Mouse (Mus musculus): ENCODE measurements at regions not wholly inside any gene's neighbourhood (a gene's known extent, or its start where the extent isn't known, plus 50 kb on each side); places are given as distances from the start of the nearest gene placed in this dataset.

DNA sequence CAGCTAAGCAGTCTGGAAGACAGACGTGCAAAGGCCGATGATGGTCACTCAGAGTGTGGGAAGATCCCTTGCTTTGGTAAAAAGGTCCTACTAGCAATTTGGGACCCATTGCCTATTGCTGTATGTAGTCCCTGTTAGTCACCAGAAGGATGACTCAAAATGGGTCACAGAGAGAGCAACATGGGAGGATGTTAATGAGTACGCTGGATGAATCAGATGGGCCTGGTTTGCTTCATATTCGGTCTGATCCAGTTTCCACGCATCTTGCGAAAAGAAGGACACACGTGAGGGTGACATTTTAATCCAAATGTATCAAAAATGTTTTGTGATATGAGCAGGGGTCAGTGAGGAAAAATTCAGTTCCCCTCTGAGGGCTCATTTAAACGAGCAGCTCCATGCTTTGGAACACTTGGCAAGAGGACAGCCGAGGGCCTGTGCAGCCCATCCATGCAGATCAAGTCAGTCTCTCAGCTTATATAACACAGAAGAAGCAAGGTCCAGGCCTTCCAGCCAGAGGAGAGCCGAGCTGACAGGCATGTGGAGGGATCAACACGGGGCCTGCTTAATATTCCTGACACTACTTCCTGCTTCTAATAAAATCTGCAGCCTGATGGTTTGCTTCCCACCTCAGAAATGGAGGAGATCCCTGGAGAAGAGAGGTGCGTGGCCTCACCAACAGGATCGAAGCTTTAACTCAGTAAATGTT is 579.2 kb upstream of the Gm26657 start:
- Histone ChIP-seq H3K27ac (ENCODE audit: insufficient read depth, low read length) (no peak overlapping the region), H3K4me1 (ENCODE audit: control insufficient read depth, insufficient read depth, low read length) (no peaks in the 10 kb centered on the region), H3K4me3 (ENCODE audit: insufficient read depth, low read length) (no peak overlapping the region)
- no peak for TF ChIP-seq POLR2A (IDR thresholded peaks at IDR 0.05; ENCODE audit: extremely low read depth, insufficient read depth, low read length)
- no peak for TF ChIP-seq CTCF (IDR thresholded peaks at IDR 0.05; ENCODE audit: extremely low read depth, insufficient read depth, low read length)

DNA sequence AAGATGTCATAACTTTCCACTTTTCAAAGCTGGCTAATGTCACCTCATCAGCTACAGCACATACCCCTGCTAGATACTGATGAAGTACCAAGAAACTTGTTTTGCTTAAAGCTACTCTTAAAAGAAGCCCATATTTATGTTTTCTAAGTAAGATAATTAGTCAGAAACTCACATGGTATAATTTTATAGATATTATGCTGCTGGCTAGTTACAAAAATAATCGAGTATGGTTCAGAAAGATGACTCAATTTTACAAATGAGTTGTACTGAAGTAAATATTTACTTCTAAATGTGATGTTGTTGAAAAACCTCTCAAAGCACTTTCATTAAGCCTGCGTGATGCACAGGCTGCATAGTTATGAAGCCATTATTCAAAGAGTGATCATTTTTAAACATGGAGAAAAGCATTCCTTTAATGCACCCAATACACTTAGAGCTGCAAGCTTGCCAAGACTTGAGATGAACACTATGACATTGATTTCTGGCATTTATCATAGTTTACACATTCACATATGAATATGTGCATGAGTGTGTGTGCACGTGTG is 582.3 kb upstream of the Gm26657 start:
- TF ChIP-seq CTCF (IDR thresholded peaks at IDR 0.05; ENCODE audit: extremely low read depth, insufficient read depth, low read length) (no peak), POLR2A (IDR thresholded peaks at IDR 0.05; ENCODE audit: extremely low read depth, insufficient read depth, low read length) (no peak)
- no peaks in the 10 kb centered on the region for H3K4me1 ChIP-seq (ENCODE audit: control insufficient read depth, insufficient read depth, low read length)

DNA sequence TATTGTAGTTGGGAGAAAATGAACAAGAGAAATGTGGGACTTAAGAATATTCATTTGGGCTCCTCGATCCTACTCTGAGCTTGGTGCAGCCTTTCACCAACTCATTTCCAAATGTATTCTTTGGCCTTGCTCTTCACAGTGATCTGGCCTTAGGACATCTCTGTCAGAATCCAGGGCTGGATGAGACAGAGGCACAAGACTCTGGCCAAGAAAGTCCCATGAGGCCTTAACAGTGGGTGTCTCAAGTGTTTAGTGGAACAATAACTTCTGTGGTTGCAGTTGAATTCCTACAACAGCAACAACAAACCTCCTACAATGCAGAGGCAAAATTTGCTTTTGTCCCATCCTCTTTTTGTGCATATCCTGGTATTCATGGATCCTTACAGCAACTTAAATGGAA is 589.2 kb upstream of the Gm26657 start:
- TF ChIP-seq POLR2A (IDR thresholded peaks at IDR 0.05; ENCODE audit: extremely low read depth, insufficient read depth, low read length): no peak
- H3K4me1 ChIP-seq (ENCODE audit: control insufficient read depth, insufficient read depth, low read length): no peaks in the 10 kb centered on the region
- no peak overlapping the region for H3K27ac ChIP-seq (ENCODE audit: insufficient read depth, low read length)
- H3K4me3 ChIP-seq (ENCODE audit: insufficient read depth, low read length): no peak overlapping the region

More for the DNA sequence above, 582.3 kb upstream of the Gm26657 start:
- H3K27ac ChIP-seq (ENCODE audit: insufficient read depth, low read length): no peak overlapping the region
- no peak overlapping the region for H3K4me3 ChIP-seq (ENCODE audit: insufficient read depth, low read length)

DNA sequence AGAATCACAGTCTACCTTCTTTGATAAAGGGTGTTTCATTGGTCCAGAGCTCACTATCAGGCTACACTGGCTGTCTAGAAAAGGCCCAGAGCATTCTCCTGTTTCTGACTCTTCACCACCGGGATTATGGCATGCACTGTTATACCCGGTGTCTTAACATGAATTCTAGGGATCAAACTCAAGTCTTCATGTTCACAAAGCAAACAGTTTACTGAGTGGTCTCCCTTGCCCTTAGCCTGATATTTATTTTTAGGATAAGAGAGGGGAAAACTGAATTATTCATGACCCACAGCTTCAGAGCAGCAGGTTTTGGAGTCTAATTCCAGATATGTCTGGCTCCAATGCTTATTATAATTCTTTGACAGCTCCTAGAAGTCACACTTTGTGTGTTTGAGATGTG is 596.0 kb upstream of the Gm26657 start:
- Histone ChIP-seq H3K27ac (ENCODE audit: insufficient read depth, low read length) (no peak overlapping the region), H3K4me1 (ENCODE audit: control insufficient read depth, insufficient read depth, low read length) (no peaks in the 10 kb centered on the region), H3K4me3 (ENCODE audit: insufficient read depth, low read length) (no peak overlapping the region)
- no peak for TF ChIP-seq POLR2A (IDR thresholded peaks at IDR 0.05; ENCODE audit: extremely low read depth, insufficient read depth, low read length)
- no peak for TF ChIP-seq CTCF (IDR thresholded peaks at IDR 0.05; ENCODE audit: extremely low read depth, insufficient read depth, low read length)

DNA sequence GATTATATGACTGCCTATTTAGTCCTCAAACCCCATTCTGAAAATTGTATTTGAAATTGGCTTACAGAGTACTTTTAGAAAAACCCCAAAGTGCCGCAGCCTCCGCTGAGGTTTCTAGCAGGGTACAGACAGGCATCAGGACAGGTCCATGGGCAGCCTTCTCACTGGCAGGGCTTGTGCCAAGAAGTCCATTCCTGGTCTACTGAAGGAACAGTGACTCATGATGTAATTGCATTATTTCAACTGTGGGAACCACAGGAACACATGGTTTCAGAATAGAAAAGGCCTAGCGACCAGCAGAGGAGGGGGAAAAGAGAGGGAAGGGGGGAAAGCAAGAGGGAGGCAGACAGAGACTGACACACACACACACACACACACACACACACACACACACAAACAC is 603.0 kb upstream of the Gm26657 start:
- TF ChIP-seq POLR2A (IDR thresholded peaks at IDR 0.05; ENCODE audit: extremely low read depth, insufficient read depth, low read length) (no peak), CTCF (IDR thresholded peaks at IDR 0.05; ENCODE audit: extremely low read depth, insufficient read depth, low read length) (no peak)
- Histone ChIP-seq H3K4me1 (ENCODE audit: control insufficient read depth, insufficient read depth, low read length) (no peaks in the 10 kb centered on the region), H3K4me3 (ENCODE audit: insufficient read depth, low read length) (no peak overlapping the region), H3K27ac (ENCODE audit: insufficient read depth, low read length) (no peak overlapping the region)

DNA sequence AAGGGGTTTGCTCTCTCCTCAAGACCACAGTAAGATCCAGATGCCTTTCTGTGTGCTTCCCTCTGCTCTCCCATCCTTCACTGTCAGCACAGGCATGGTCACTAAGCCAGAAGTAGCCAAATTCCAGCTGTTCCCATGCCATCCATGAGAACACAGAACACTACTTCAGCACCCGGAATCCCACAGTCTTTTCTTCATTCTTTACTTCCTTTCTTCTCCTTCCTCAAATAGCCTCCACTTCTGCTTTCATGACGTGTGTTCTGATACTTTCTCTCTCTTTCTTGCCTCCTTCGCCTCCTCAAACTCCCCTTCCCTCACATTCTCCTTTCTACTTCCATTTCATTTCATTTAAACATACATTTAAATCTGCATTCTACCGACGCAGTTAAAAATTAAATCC is 602.1 kb upstream of the Klf4 start:
- Histone ChIP-seq H3K4me1 (ENCODE audit: control insufficient read depth, insufficient read depth, low read length) (no peaks in the 10 kb centered on the region), H3K4me3 (ENCODE audit: insufficient read depth, low read length) (no peak overlapping the region), H3K27ac (ENCODE audit: insufficient read depth, low read length) (no peak overlapping the region)
- TF ChIP-seq CTCF (IDR thresholded peaks at IDR 0.05; ENCODE audit: extremely low read depth, insufficient read depth, low read length) (no peak), POLR2A (IDR thresholded peaks at IDR 0.05; ENCODE audit: extremely low read depth, insufficient read depth, low read length) (no peak)

DNA sequence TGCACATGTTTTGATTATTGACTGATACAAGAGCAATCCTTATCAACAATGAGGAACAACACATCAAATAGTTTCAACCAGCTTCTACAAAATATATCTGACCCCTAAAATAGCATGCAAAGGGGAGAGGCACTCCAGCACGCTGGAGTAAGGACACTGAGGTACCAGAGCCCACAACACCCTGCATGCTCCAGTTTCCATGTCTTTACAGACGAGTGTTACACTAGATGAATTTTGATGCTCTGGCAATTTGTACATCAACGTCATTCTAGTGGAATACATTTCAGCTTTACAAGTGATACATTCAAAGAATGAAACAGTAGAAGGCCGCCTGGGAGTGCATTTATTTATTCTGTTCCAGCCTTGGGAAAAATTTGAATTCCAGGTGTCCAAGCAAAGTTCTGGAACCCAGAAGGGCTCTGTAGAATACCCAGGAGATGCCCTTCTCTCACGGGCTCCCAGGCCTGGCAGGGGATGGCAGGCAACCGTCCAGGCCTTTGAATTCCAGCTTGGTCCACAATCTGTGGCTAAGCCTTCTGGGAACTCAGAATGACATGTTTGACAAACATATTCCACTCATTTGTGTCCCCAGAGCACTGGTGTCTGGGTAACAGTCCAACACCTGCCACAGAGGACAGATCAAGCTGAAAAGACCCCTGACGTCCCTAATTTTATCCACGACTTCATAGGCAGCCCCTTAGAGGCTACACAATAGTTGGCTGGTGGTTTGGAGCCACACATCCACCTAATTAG is 595.6 kb upstream of the Klf4 start:
- H3K4me3 ChIP-seq (ENCODE audit: insufficient read depth, low read length): no peak overlapping the region
- H3K4me1 ChIP-seq (ENCODE audit: control insufficient read depth, insufficient read depth, low read length): no peaks in the 10 kb centered on the region
- TF ChIP-seq POLR2A (IDR thresholded peaks at IDR 0.05; ENCODE audit: extremely low read depth, insufficient read depth, low read length) (no peak), CTCF (IDR thresholded peaks at IDR 0.05; ENCODE audit: extremely low read depth, insufficient read depth, low read length) (no peak)
- H3K27ac ChIP-seq (ENCODE audit: insufficient read depth, low read length): no peak overlapping the region

DNA sequence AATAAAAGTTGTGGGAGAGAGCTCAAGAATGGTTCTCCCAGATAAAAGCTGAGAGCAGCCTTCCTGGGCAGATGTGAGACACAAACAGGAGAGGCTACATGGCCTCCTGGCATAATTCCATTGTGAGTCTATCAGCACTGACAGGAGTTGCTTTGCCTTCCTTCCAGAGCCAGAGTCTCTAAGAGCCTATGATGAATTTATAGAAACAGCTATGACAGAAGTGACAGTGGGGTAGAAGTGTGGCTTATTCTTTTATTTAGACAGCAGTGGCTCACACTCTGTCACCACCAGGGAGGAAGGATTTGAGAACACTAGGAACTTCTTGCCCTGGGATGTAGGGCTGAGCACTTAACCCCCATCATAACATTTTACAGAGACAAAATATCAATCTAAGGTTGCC is 592.2 kb upstream of the Klf4 start:
- no peak overlapping the region for H3K4me3 ChIP-seq (ENCODE audit: insufficient read depth, low read length)
- TF ChIP-seq CTCF (IDR thresholded peaks at IDR 0.05; ENCODE audit: extremely low read depth, insufficient read depth, low read length) (no peak), POLR2A (IDR thresholded peaks at IDR 0.05; ENCODE audit: extremely low read depth, insufficient read depth, low read length) (no peak)
- no peaks in the 10 kb centered on the region for H3K4me1 ChIP-seq (ENCODE audit: control insufficient read depth, insufficient read depth, low read length)
- no peak overlapping the region for H3K27ac ChIP-seq (ENCODE audit: insufficient read depth, low read length)

DNA sequence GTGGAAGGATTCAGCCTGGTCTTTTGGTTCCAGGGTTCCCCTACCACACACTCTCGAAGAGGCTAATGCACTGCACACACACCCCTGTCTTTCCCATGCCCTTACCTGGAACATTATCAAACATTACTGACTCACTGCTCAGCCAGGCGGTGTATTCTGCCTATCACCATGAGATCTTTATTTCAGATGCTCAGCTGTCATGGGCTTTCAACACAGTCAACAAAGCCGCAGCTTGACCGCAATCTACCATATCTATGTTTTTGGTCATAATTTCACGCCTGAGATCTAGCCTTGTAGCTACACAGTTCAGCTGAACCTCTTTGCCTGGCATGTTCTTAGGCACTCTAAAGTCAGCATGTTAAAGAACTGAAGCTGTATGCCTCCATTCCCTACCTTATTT is 589.9 kb upstream of the Klf4 start:
- no peaks in the 10 kb centered on the region for H3K4me1 ChIP-seq (ENCODE audit: control insufficient read depth, insufficient read depth, low read length)
- H3K4me3 ChIP-seq (ENCODE audit: insufficient read depth, low read length): no peak overlapping the region
- no peak overlapping the region for H3K27ac ChIP-seq (ENCODE audit: insufficient read depth, low read length)
- no peak for TF ChIP-seq CTCF (IDR thresholded peaks at IDR 0.05; ENCODE audit: extremely low read depth, insufficient read depth, low read length)
- no peak for TF ChIP-seq POLR2A (IDR thresholded peaks at IDR 0.05; ENCODE audit: extremely low read depth, insufficient read depth, low read length)

DNA sequence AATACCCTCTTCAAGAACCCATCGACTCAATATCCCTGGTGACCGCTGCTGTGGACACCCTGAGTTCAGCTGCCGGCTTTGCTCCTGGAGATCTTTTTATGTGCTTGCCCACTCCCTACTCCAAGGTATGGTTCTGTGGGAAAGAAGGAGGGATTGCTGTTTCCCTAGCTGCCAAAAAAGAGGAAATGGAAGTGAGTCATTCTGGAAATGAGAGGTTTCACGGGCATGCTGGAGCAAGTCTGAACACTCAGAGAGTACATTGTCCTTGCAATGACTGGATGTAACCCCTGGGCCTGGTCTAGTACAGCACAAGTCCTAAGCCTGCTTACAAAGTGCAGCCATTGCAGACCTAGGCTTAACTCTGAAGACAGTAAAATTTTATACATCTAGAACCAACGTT is 589.4 kb upstream of the Klf4 start:
- no peak overlapping the region for H3K4me3 ChIP-seq (ENCODE audit: insufficient read depth, low read length)
- H3K27ac ChIP-seq (ENCODE audit: insufficient read depth, low read length): no peak overlapping the region
- no peaks in the 10 kb centered on the region for H3K4me1 ChIP-seq (ENCODE audit: control insufficient read depth, insufficient read depth, low read length)
- TF ChIP-seq CTCF (IDR thresholded peaks at IDR 0.05; ENCODE audit: extremely low read depth, insufficient read depth, low read length) (no peak), POLR2A (IDR thresholded peaks at IDR 0.05; ENCODE audit: extremely low read depth, insufficient read depth, low read length) (no peak)
